Mouse (Mus musculus): ENCODE results near the gene Plscr1.

DNA sequence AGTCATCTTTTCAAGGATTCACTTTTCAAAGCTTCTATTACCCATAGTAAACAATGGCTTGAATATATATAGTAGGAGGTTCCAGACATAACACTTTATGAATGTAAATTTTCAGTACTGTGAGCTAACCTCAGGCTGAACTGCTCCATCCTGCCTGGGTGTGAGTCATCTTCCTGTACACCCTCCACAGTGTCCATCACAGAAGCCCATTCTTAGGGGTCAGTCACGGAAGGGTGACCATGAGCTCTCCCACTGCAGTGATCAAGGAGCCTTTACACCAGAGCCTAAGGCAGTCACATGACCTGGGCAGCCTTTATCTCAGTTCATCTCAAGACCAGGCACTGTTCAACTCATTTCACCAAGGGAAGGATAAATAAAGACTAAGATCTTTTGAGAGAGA, 18.2 kb downstream of the Plscr1 start:
- TF ChIP-seq CTCF (IDR thresholded peaks at IDR 0.05; ENCODE audit: insufficient read depth, low read length) (no peak), POLR2A (IDR thresholded peaks at IDR 0.05; ENCODE audit: borderline replicate concordance, extremely low read depth, low read depth, low read length) (no peak)
